Mouse (Mus musculus): Measurements from ENCODE around the gene Mthfd2l. TPM values are rescaled to one million over a fixed set of nuclear protein-coding genes. Genes with fewer than 3 reads are reported as not detected.

The Mthfd2l gene
- polyA plus RNA-seq, 1 experiment from 2014 or later: 8.3 TPM

GRCm38 (mm10) chr5:90952731-90953481 is 22.0 kb downstream of the Mthfd2l start:
- no peak overlapping the region for H3K27ac ChIP-seq (ENCODE audit: low read depth)
- no peak overlapping the region for H3K9ac ChIP-seq (replicated peaks)
- no peaks in the 10 kb centered on the region for H3K36me3 ChIP-seq (replicated peaks; ENCODE audit: insufficient read depth, low read length)
- TF ChIP-seq CTCF (IDR thresholded peaks at IDR 0.05; ENCODE audit: low read depth) (peak; percentile 55), EP300 (IDR thresholded peaks at IDR 0.05; ENCODE audit: low read depth) (no peak)
- no peak overlapping the region for H3K4me3 ChIP-seq (ENCODE audit: low read depth, low read length)
- H3K27me3 ChIP-seq (ENCODE audit: insufficient read depth, low read length): no peaks in the 10 kb centered on the region
- DNase-seq (no peak), ATAC-seq (no peak)
- H3K4me1 ChIP-seq (ENCODE audit: insufficient read depth): no peaks in the 10 kb centered on the region
- 68% methylated on average over 8 of the region's 8 CpGs for WGBS (ENCODE audit: insufficient replicate concordance)
- no peak overlapping the region for H3K4me2 ChIP-seq (ENCODE audit: low read depth, low read length)
- H3K9me3 ChIP-seq (ENCODE audit: low read length): no peaks in the 10 kb centered on the region

- H3K9ac ChIP-seq (replicated peaks): no peak overlapping the region
- 66% methylated on average over 4 of the region's 4 CpGs for WGBS (ENCODE audit: insufficient replicate concordance)
- ATAC-seq: no peak
- H3K36me3 ChIP-seq (replicated peaks; ENCODE audit: insufficient read depth, low read length): no peaks in the 10 kb centered on the region
- H3K9me3 ChIP-seq (ENCODE audit: low read length): no peaks in the 10 kb centered on the region
- H3K27me3 ChIP-seq (ENCODE audit: insufficient read depth, low read length): no peaks in the 10 kb centered on the region
- no peak overlapping the region for H3K27ac ChIP-seq (ENCODE audit: low read depth)
- peak; percentile 47 for DNase-seq
- H3K4me2 ChIP-seq (ENCODE audit: low read depth, low read length): no peak overlapping the region
- H3K4me1 ChIP-seq (ENCODE audit: insufficient read depth): no peaks in the 10 kb centered on the region
- peak; percentile 70 for TF ChIP-seq CTCF (IDR thresholded peaks at IDR 0.05; ENCODE audit: low read depth)
- TF ChIP-seq EP300 (IDR thresholded peaks at IDR 0.05; ENCODE audit: low read depth): no peak
- H3K4me3 ChIP-seq (ENCODE audit: low read depth, low read length): no peak overlapping the region
These were observed 33.4 kb downstream of the Mthfd2l start for GRCm38 (mm10) chr5:90964316-90964715.

GRCm38 (mm10) chr5:90964764-90965163 is 33.8 kb downstream of the Mthfd2l start:
- no peaks in the 10 kb centered on the region for H3K4me1 ChIP-seq (ENCODE audit: insufficient read depth)
- no peak for DNase-seq

GRCm38 (mm10) chr5:90965386-90965785 is 34.5 kb downstream of the Mthfd2l start:
- Histone ChIP-seq H3K4me1 (ENCODE audit: insufficient read depth) (no peaks in the 10 kb centered on the region), H3K4me3 (ENCODE audit: low read depth, low read length) (no peak overlapping the region), H3K4me2 (ENCODE audit: low read depth, low read length) (no peak overlapping the region), H3K9ac (replicated peaks) (no peak overlapping the region), H3K27ac (ENCODE audit: low read depth) (no peak overlapping the region), H3K27me3 (ENCODE audit: insufficient read depth, low read length) (no peaks in the 10 kb centered on the region), H3K9me3 (ENCODE audit: low read length) (no peaks in the 10 kb centered on the region), H3K36me3 (replicated peaks; ENCODE audit: insufficient read depth, low read length) (no peaks in the 10 kb centered on the region)
- no peak for ATAC-seq
- no peak for DNase-seq
- WGBS (ENCODE audit: insufficient replicate concordance): 64% methylated on average over 4 of the region's 4 CpGs
- TF ChIP-seq EP300 (IDR thresholded peaks at IDR 0.05; ENCODE audit: low read depth) (no peak), CTCF (IDR thresholded peaks at IDR 0.05; ENCODE audit: low read depth) (no peak)

More at GRCm38 (mm10) chr5:90964764-90965163, 33.8 kb downstream of the Mthfd2l start:
- Histone ChIP-seq H3K9me3 (ENCODE audit: low read length) (no peaks in the 10 kb centered on the region), H3K4me3 (ENCODE audit: low read depth, low read length) (no peak overlapping the region), H3K4me2 (ENCODE audit: low read depth, low read length) (no peak overlapping the region), H3K9ac (replicated peaks) (no peak overlapping the region), H3K27ac (ENCODE audit: low read depth) (no peak overlapping the region), H3K36me3 (replicated peaks; ENCODE audit: insufficient read depth, low read length) (no peaks in the 10 kb centered on the region), H3K27me3 (ENCODE audit: insufficient read depth, low read length) (no peaks in the 10 kb centered on the region)
- TF ChIP-seq EP300 (IDR thresholded peaks at IDR 0.05; ENCODE audit: low read depth): no peak
- no peak for TF ChIP-seq CTCF (IDR thresholded peaks at IDR 0.05; ENCODE audit: low read depth)
- WGBS (ENCODE audit: insufficient replicate concordance): 60% methylated on average over 4 of the region's 4 CpGs
- no peak for ATAC-seq

- no peak for ATAC-seq
- DNase-seq: peak; percentile 54
These were observed 46.3 kb downstream of the Mthfd2l start for GRCm38 (mm10) chr5:90977244-90977643.

GRCm38 (mm10) chr5:90980297-90980696 is 49.4 kb downstream of the Mthfd2l start:
- Histone ChIP-seq H3K4me2 (ENCODE audit: low read depth, low read length) (no peak overlapping the region), H3K27me3 (ENCODE audit: insufficient read depth, low read length) (no peaks in the 10 kb centered on the region), H3K27ac (ENCODE audit: low read depth) (no peak overlapping the region), H3K4me3 (ENCODE audit: low read depth, low read length) (no peak overlapping the region), H3K9me3 (ENCODE audit: low read length) (no peaks in the 10 kb centered on the region), H3K9ac (replicated peaks) (no peak overlapping the region), H3K4me1 (ENCODE audit: insufficient read depth) (no peaks in the 10 kb centered on the region), H3K36me3 (replicated peaks; ENCODE audit: insufficient read depth, low read length) (no peaks in the 10 kb centered on the region)
- no peak for TF ChIP-seq CTCF (IDR thresholded peaks at IDR 0.05; ENCODE audit: low read depth)
- TF ChIP-seq EP300 (IDR thresholded peaks at IDR 0.05; ENCODE audit: low read depth): no peak
- 81% methylated on average over 7 of the region's 7 CpGs for WGBS (ENCODE audit: insufficient replicate concordance)
- no peak for ATAC-seq
- DNase-seq: no peak

More at GRCm38 (mm10) chr5:90977244-90977643, 46.3 kb downstream of the Mthfd2l start:
- WGBS (ENCODE audit: insufficient replicate concordance): 76% methylated on average over 4 of the region's 4 CpGs
- TF ChIP-seq EP300 (IDR thresholded peaks at IDR 0.05; ENCODE audit: low read depth): no peak
- TF ChIP-seq CTCF (IDR thresholded peaks at IDR 0.05; ENCODE audit: low read depth): peak; percentile 63
- Histone ChIP-seq H3K36me3 (replicated peaks; ENCODE audit: insufficient read depth, low read length) (no peaks in the 10 kb centered on the region), H3K9me3 (ENCODE audit: low read length) (no peaks in the 10 kb centered on the region), H3K27me3 (ENCODE audit: insufficient read depth, low read length) (no peaks in the 10 kb centered on the region), H3K9ac (replicated peaks) (no peak overlapping the region), H3K4me1 (ENCODE audit: insufficient read depth) (no peaks in the 10 kb centered on the region), H3K4me2 (ENCODE audit: low read depth, low read length) (no peak overlapping the region), H3K27ac (ENCODE audit: low read depth) (no peak overlapping the region), H3K4me3 (ENCODE audit: low read depth, low read length) (no peak overlapping the region)

All from liver, postnatal 0 days (tissue).